26 mouse cellular contexts compared by ENCODE assay signal in genomic region chr6:125973551-125973950, GRCm38 (mm10).
A peak's percentile ranks its signal among the peaks of the same experiment; 100 is the strongest.
DNase-seq lines count a peak whose midpoint lies in the region; ATAC-seq lines count a peak whose summit lies in the region.
"Had no signal": no experiment of that assay in that cellular context is flagged by ENCODE, and none has a peak within 500 bp of the region (broad histone marks: within the 10 kb centered on the region; RNA-seq: fewer than 3 reads in every experiment).

No protein-coding gene starts in this region.

- H3K27me3 ChIP-seq in lung, embryonic 16.5 days (ENCODE audit: control insufficient read depth, insufficient read depth, low read depth, low read length) = no peaks in the 10 kb centered on the region
- H3K27me3 ChIP-seq: embryonic facial prominence, embryonic 13.5 days; forebrain, embryonic 12.5 days; forebrain, embryonic 15.5 days; heart, embryonic 12.5 days; heart, embryonic 15.5 days; hindbrain, embryonic 13.5 days had no signal

- DNase-seq in lung, postnatal 10 days = peak; percentile 61
- DNase-seq in lung, postnatal 36 days = peak; percentile 63
- no peak for DNase-seq in urinary bladder, adult 18-20 months (ENCODE audit: low spot score in 2 of 2)
- DNase-seq in adrenal gland, postnatal 25 days = no peak
- DNase-seq in cerebellum, postnatal 10 days = no peak
- DNase-seq: adrenal gland, adult 2 months; adrenal gland, postnatal 14 days; cerebellum, adult 11-12 months; cerebellum, adult 8-10 months; cerebellum, postnatal 14 days; gastrocnemius, postnatal 25 days; heart, adult 18-20 months; heart, postnatal 10 days; heart, postnatal 36 days had no signal

- peak; percentile 68 for ATAC-seq in lung, embryonic 16.5 days (ENCODE audit: low read depth)
- ATAC-seq: CD4-positive, CD25-positive, alpha-beta regulatory T cell, adult 4 months; forebrain, embryonic 15.5 days; hindbrain, embryonic 16.5 days had no signal

- H3K27ac ChIP-seq in lung, embryonic 16.5 days (ENCODE audit: low read length) = no peak overlapping the region
- H3K27ac ChIP-seq: embryonic facial prominence, embryonic 10.5 days; embryonic facial prominence, embryonic 13.5 days; forebrain, embryonic 12.5 days; forebrain, embryonic 15.5 days; heart, embryonic 15.5 days; hindbrain, embryonic 10.5 days; hindbrain, embryonic 13.5 days had no signal

- H3K9me3 ChIP-seq in lung, embryonic 16.5 days (ENCODE audit: control insufficient read depth, low read length) = no peaks in the 10 kb centered on the region
- H3K9me3 ChIP-seq: embryonic facial prominence, embryonic 10.5 days; embryonic facial prominence, embryonic 13.5 days; forebrain, embryonic 12.5 days; forebrain, embryonic 15.5 days; heart, embryonic 12.5 days; heart, embryonic 15.5 days; hindbrain, embryonic 10.5 days; hindbrain, embryonic 13.5 days had no signal

- H3K9ac ChIP-seq in lung, embryonic 16.5 days (ENCODE audit: low read length) = no peak overlapping the region
- H3K9ac ChIP-seq: embryonic facial prominence, embryonic 13.5 days; forebrain, embryonic 12.5 days; forebrain, embryonic 15.5 days; heart, embryonic 12.5 days; heart, embryonic 15.5 days; hindbrain, embryonic 13.5 days had no signal

- no peaks in the 10 kb centered on the region for H3K4me1 ChIP-seq in lung, embryonic 16.5 days (replicated peaks; ENCODE audit: control insufficient read depth, insufficient read depth, low read length)
- H3K4me1 ChIP-seq: forebrain, embryonic 12.5 days; forebrain, embryonic 15.5 days; heart, embryonic 12.5 days; heart, embryonic 15.5 days; hindbrain, embryonic 10.5 days; hindbrain, embryonic 13.5 days had no signal

- no peaks in the 10 kb centered on the region for H3K36me3 ChIP-seq in lung, embryonic 16.5 days (ENCODE audit: control insufficient read depth, insufficient read depth, low read length)
- H3K36me3 ChIP-seq: embryonic facial prominence, embryonic 10.5 days; embryonic facial prominence, embryonic 13.5 days; forebrain, embryonic 12.5 days; forebrain, embryonic 15.5 days; heart, embryonic 12.5 days; heart, embryonic 15.5 days; hindbrain, embryonic 10.5 days; hindbrain, embryonic 13.5 days had no signal

- no peak overlapping the region for H3K4me2 ChIP-seq in lung, embryonic 16.5 days (ENCODE audit: low read depth, low read length)
- H3K4me2 ChIP-seq: embryonic facial prominence, embryonic 13.5 days; forebrain, embryonic 12.5 days; forebrain, embryonic 15.5 days; heart, embryonic 12.5 days; heart, embryonic 15.5 days; hindbrain, embryonic 13.5 days had no signal

- no peak overlapping the region for H3K4me3 ChIP-seq in lung, embryonic 16.5 days (ENCODE audit: low read length)
- H3K4me3 ChIP-seq: embryonic facial prominence, embryonic 10.5 days; embryonic facial prominence, embryonic 13.5 days; erythroblast, embryonic 14.5 days; forebrain, embryonic 12.5 days; forebrain, embryonic 15.5 days; heart, embryonic 12.5 days; heart, embryonic 15.5 days; hindbrain, embryonic 10.5 days; hindbrain, embryonic 13.5 days had no signal

Comparison
In these comparisons a context has a peak if more than half of its experiments do, and no peak if none do; other contexts are left out.
1. DNase-seq: peak in lung, postnatal 10 days (single experiment) and lung, postnatal 36 days (single experiment); none in urinary bladder, adult 18-20 months (0 of 2), adrenal gland, postnatal 25 days (single experiment) and cerebellum, postnatal 10 days (0 of 2).